Mouse (Mus musculus) liver, embryonic 14.5 days (tissue): ENCODE measurements around the gene Gatad1.

ENCODE experiments used
- CTCF ChIP-seq: IDR thresholded peaks from 2 replicates; pipeline ENCODE4 v1.5.1; 2016; ENCODE audit warnings: antibody characterized with exemption, low read depth, control low read depth
- EP300 ChIP-seq: IDR thresholded peaks from 2 replicates; pipeline ENCODE4 v1.6.1; 2016; ENCODE audit warnings: antibody characterized with exemption, low read depth

DNA sequence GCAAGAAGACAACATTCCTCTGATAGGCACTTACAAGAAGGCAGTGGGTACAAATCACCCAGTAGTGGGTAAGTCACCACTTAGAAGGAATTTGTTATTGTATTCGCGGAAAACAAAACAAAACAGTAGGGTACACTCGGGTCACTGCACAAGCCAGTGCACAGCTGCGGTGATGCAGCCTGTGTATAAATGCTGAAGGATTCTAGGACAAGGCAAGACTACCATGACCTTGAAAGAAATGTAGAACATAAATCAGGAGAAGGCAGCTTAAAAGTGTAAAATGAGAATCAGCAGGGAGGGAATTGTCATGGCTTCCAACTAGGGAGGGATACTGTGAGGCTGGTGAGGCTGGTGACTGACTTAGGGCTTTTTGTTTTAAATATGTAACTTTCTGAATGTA lies 45.2 kb upstream of the Gatad1 start:
- no peak for TF ChIP-seq CTCF
- no peak for TF ChIP-seq EP300
